Mouse (Mus musculus): ENCODE measurements at regions not wholly inside any gene's neighbourhood (a gene's known extent, or its start where the extent isn't known, plus 50 kb on each side); places are given as distances from the start of the nearest gene placed in this dataset.

DNA sequence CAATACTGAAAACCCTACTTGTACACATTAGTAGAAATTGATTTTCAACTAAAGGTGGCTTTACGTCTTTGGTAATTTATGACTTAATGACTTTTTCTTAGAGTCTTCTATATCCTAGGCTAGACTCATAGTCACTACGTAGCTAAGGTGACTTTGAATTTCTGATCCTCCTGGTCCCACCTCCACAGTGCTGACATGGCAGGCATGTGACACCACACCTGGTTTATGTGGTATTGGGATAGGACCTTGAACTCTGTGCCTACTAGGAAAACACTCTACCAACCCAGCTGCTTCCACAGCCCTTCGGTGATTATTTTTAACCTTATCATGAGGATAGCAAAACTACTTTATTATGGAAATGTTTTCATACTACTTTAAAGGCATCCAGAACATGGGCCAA lies 51.5 kb upstream of the D7Ertd443e start:
- no peak for DNase-seq

DNA sequence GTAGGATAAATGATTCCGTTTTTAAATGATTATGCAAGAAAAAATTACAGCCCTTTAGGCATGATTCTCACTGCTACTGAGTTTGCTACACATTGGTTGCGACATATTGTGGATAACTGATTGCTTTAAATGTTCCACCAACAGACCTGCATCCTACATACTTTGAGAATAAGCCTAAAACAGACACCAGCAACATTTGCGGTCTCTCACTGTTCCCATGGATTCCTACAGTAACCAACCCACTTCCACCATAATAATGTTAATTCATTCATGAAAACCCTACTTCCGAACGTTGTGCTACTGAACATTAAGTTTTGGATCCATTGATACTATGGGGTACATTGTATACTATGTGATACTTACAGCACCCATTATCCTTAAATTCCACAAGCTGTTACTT lies 53.8 kb upstream of the D7Ertd443e start:
- DNase-seq = no peak

- DNase-seq = no peak
Observed at GRCm38 (mm10) chr7:134445008-134445806, 59.7 kb upstream of the D7Ertd443e start.

DNA sequence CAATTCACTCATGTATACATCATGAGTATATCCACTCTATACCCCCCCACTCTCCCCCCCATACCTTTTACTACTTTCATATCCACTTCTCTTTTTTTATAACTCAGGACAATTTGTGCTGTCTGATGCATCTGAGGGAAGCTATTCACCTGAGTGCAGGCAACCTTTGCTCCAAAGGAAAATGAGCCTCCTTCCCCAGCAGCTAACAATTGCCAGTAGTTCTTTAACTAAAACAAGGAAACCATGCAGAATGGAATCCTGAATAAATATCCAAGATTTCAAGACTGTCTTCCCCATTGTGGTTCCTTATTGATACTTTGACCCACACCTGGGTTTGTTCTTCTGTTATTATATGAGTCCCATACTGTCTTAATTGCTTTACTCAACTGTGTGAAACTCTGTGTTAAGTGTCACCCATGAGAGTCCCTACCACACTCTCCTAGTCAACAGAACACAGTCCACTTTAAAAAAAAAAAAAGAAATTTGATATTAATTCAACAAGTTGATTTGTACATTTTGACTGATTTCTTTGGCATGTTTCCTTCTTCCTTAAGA lies 62.3 kb upstream of the D7Ertd443e start:
- no peak for DNase-seq

- DNase-seq = no peak
Observed at GRCm38 (mm10) chr7:134448831-134449230, 63.4 kb upstream of the D7Ertd443e start.

DNA sequence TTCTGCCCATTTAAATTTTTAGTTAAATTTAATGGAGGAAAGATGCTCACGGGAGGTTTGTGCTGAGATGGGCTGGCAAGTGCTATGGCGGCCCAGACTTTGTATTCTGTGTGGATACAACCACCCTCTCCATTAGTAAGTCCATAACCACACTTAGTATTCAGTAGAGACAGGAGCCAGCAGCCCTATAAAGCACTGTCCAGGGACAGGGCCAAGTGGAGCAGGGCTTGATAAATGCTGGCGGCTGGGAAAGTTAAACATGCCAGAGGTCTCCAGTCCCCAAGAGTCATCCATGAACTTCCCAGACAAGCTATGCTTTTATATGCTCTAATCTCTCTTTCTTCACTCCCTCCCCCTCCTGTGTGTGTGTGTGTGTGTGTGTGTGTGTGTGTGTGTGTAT lies 77.2 kb upstream of the D7Ertd443e start:
- DNase-seq = no peak

GRCm38 (mm10) chr7:134463380-134463779 lies 77.9 kb upstream of the D7Ertd443e start:
- no peak for DNase-seq

GRCm38 (mm10) chr7:134467216-134467615 lies 81.8 kb upstream of the D7Ertd443e start:
- DNase-seq = no peak

- peak; percentile 28 for DNase-seq
Observed at GRCm38 (mm10) chr7:134471286-134471685, 85.8 kb upstream of the D7Ertd443e start.

DNA sequence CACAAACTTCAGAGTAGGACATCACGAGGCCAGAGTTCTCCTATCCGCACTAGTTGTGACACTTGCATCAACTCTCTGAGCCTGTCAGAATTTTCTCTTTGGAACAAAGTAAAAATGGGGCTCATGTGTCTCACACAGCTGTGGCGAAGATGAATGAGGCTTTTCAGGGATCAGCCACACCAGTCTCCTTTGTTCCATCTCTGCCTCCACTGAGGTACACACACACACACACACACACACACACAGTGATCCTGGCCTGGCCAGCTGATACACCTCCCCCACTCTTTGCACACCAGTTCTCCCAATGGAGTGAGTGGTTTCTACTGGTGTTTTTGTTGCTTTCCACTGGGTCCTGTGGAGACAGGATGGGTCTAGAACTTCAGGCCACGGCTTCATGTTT lies 105.9 kb upstream of the D7Ertd443e start:
- DNase-seq = no peak

GRCm38 (mm10) chr7:134497219-134497618 lies 111.8 kb upstream of the D7Ertd443e start:
- peak; percentile 63 for DNase-seq

DNA sequence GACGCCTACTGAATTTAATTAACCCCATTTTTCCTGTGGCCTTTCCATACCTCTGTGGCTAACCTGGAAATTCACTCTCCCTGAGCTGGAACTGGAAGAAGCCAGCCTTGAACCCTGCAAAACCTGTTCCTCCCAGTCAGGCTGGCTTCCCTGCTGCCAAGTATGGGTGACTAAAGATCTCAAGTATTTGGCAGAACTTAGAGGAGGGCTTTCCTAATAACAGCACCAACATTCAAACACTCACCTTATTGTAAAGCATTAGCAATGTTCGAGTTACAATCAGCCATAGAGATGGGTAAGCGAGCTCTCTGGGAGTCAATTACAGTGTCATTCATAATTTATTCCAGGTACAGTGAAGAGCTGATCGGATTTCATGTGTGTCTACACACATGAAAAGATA lies 112.4 kb upstream of the D7Ertd443e start:
- peak; percentile 36 for DNase-seq

GRCm38 (mm10) chr7:134498716-134499115 lies 113.3 kb upstream of the D7Ertd443e start:
- DNase-seq = no peak

GRCm38 (mm10) chr7:134499429-134499828 lies 114.0 kb upstream of the D7Ertd443e start:
- DNase-seq = peak; percentile 24

DNA sequence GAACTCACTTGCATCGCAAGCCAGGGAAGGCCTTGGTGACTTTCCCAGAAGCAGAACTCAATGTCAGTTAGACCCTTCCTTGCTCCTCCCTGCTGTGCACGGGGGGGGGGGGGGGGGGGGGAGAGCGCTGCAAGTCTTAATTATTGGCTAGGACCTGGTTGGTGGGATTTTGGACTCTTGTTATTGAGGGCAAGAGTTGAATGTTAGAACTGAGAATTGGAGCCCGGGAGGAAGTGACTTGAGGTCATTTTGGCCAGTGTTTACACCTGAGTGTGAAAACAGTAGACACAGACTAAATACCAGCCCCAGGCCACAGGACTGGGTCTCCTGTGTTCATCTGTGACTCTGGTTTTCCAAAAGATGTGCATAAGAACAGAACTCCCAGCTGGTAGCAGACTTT lies 114.7 kb upstream of the D7Ertd443e start:
- DNase-seq = peak; percentile 16

GRCm38 (mm10) chr7:134501079-134501478 lies 115.6 kb upstream of the D7Ertd443e start:
- DNase-seq = no peak

GRCm38 (mm10) chr7:134510333-134510928 lies 125.0 kb upstream of the D7Ertd443e start:
- peak; percentile 21 for DNase-seq

- no peak for DNase-seq
Observed at GRCm38 (mm10) chr7:134519372-134519975, 134.0 kb upstream of the D7Ertd443e start.

GRCm38 (mm10) chr7:134523897-134524296 lies 138.4 kb upstream of the D7Ertd443e start:
- DNase-seq = no peak

GRCm38 (mm10) chr7:134525041-134525440 lies 139.6 kb upstream of the D7Ertd443e start:
- DNase-seq = no peak

- DNase-seq = no peak
Observed at GRCm38 (mm10) chr7:134525461-134525860, 140.0 kb upstream of the D7Ertd443e start.

GRCm38 (mm10) chr7:134527351-134527750 lies 141.9 kb upstream of the D7Ertd443e start:
- DNase-seq = no peak

DNA sequence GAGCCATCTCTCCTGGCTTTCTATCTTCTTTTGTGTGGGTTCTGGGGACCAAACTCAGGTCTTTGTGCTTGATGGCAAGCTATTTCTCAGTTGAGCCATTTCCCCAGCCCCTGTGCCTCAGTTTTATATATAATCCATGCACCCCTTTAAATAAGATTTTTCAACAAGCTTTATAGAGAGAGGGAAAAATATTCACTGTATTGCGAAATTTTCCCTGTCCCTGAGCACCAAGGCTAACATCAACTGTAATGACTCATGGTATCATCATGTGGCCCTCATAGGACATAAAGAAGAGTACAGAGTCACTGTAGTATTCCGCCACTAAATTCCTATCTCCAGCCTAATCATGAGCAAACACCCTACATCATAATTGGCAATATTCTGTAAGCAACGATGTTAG lies 142.4 kb upstream of the Dock1 start:
- DNase-seq = no peak

GRCm38 (mm10) chr7:134534821-134535220 lies 135.6 kb upstream of the Dock1 start:
- peak; percentile 51 for DNase-seq

Data from kidney, adult 18-20 months (tissue).